Comparison of ENCODE assay signal across 8 mouse cellular contexts in genomic region chr11:117976081-117976582, GRCm38 (mm10). TPM values are rescaled to one million over a fixed set of nuclear protein-coding genes. Genes with fewer than 3 reads are reported as not detected.
DNase-seq lines count a peak whose midpoint lies in the region; ATAC-seq and TF ChIP-seq lines count a peak whose summit lies in the region.

No protein-coding gene starts in this region.

- peak overlapping the region; percentile 77 for H3K27ac ChIP-seq in kidney, postnatal 0 days
- H3K27ac ChIP-seq in layer of hippocampus, adult 2 months, result no peak overlapping the region

- peak overlapping the region; percentile 8; the same call in 1 of the 2 replicates for H3K4me2 ChIP-seq in kidney, postnatal 0 days (ENCODE audit: low read length)

- ATAC-seq in kidney, postnatal 0 days (replicated peaks; ENCODE audit: low FRiP score, low read depth), result peak; percentile 70
- ATAC-seq in CD4-positive, CD25-positive, alpha-beta regulatory T cell, adult 4 months, result no peak

- TF ChIP-seq CTCF in kidney, postnatal 0 days (IDR thresholded peaks at IDR 0.05; ENCODE audit: low read depth), result no peak
- no peak for TF ChIP-seq CTCF in layer of hippocampus, adult 2 months (conservative IDR thresholded peaks at IDR 0.05)

- peaks cover 19% of the 10 kb centered on the region for H3K4me1 ChIP-seq in kidney, postnatal 0 days (replicated peaks; ENCODE audit: insufficient read depth, low read length)

- no peaks in the 10 kb centered on the region for H3K36me3 ChIP-seq in kidney, postnatal 0 days (ENCODE audit: insufficient read depth, low read length)

- no peaks in the 10 kb centered on the region for H3K9me3 ChIP-seq in kidney, postnatal 0 days (replicated peaks; ENCODE audit: low read length)

- WGBS in kidney, postnatal 0 days, result 20% methylated on average over 8 of the region's 8 CpGs

- peak; percentile 68 for DNase-seq in ovary, adult 18-20 months (ENCODE audit: low spot score)
- DNase-seq in ovary, postnatal 10 days (ENCODE audit: low spot score), result no peak
- peak; percentile 75 to 89 for DNase-seq in cerebellum, postnatal 14 days
- peak; percentile 65 for DNase-seq in gastrocnemius, postnatal 25 days
- peak; percentile 49 for DNase-seq in kidney, postnatal 0 days (ENCODE audit: low spot score)
- DNase-seq in mesoderm, embryonic 11.5 days (ENCODE audit: low read depth, low spot score), result peak; percentile 54
- DNase-seq in layer of hippocampus, adult 2 months (ENCODE audit: low spot score in 2 of 2), result no peak

- H3K27me3 ChIP-seq in kidney, postnatal 0 days (ENCODE audit: insufficient read depth, low read length), result no peaks in the 10 kb centered on the region

- H3K9ac ChIP-seq in kidney, postnatal 0 days (ENCODE audit: low read depth, low read length), result no peak overlapping the region

- H3K4me3 ChIP-seq in kidney, postnatal 0 days (replicated peaks; ENCODE audit: low read depth, low read length), result no peak overlapping the region
- no peak overlapping the region for H3K4me3 ChIP-seq in layer of hippocampus, adult 2 months

RNA-seq across cellular contexts. Expression of gene Socs3, which starts 6.3 kb away (rescaled TPM):
- total RNA-seq in gastrocnemius, postnatal 25 days (2021), result 1 to 10 TPM; 4.4 to 6.1 TPM
- polyA plus RNA-seq in kidney, postnatal 0 days (2015; fragmentation: Nextera tagmentation; extraction: Ambion mirVana), result 11.7 and 14.4 TPM in 2 replicates
- 10 to 100 TPM; 34.4 to 35.5 TPM for polyA plus RNA-seq in CD4-positive, CD25-positive, alpha-beta regulatory T cell, adult 4 months (2017; shearing (Covaris generic))
- 1 to 10 TPM in 1 of 2 experiments, under 1 TPM in 1; 0.92 to 1.3 TPM for total RNA-seq in layer of hippocampus, adult 2 months (2021)

RNA-seq across cellular contexts. Expression of gene Pgs1, which starts 10.0 kb away (rescaled TPM):
- 10 to 100 TPM; 18.4 to 18.6 TPM for total RNA-seq in gastrocnemius, postnatal 25 days (2021)
- polyA plus RNA-seq in kidney, postnatal 0 days (2015; fragmentation: Nextera tagmentation; extraction: Ambion mirVana), result 29.6 and 32.0 TPM in 2 replicates
- polyA plus RNA-seq in CD4-positive, CD25-positive, alpha-beta regulatory T cell, adult 4 months (2017; shearing (Covaris generic)), result 10 to 100 TPM; 34.3 to 38.8 TPM
- 10 to 100 TPM; 76.2 to 81.3 TPM for total RNA-seq in layer of hippocampus, adult 2 months (2021)

Comparison
In these comparisons a context has a peak if more than half of its experiments do, and no peak if none do; other contexts are left out.
1. DNase-seq: peak in ovary, adult 18-20 months (single experiment), cerebellum, postnatal 14 days (2 of 2), gastrocnemius, postnatal 25 days (single experiment), kidney, postnatal 0 days (single experiment) and mesoderm, embryonic 11.5 days (single experiment); none in ovary, postnatal 10 days (single experiment) and layer of hippocampus, adult 2 months (0 of 2).